22 mouse cellular contexts compared by ENCODE assay signal in the genomic region with DNA sequence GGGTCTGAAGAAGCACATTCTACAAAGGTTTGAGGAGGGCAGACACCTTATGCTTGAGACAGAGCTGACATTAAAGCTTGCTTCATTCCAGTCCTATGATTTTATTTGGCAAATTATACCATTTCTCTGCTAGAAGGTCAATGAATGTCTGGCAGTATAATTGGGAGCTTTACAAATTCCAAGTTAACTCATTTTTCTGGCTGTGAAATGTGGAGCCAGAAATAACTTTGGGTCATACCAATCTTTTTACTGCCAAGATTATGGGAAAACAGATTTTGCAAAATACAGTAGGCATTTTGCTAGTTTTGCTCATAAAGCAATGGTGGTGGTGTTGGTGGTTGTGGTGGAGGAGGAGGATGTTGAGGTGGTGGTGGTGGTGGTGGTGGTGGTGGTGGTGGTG.
DNase-seq lines count a peak whose midpoint lies in the region; ATAC-seq lines count a peak whose summit lies in the region.
"Had no signal": no experiment of that assay in that cellular context is flagged by ENCODE, and none has a peak within 500 bp of the region (broad histone marks: within the 10 kb centered on the region; RNA-seq: fewer than 3 reads in every experiment).

No protein-coding gene starts in this region.

- no peaks in the 10 kb centered on the region for H3K4me1 ChIP-seq in forebrain, embryonic 14.5 days (ENCODE audit: control insufficient read depth, insufficient read depth, low read length)
- H3K4me1 ChIP-seq in forebrain, embryonic 15.5 days: no peaks in the 10 kb centered on the region
- H3K4me1 ChIP-seq: embryonic facial prominence, embryonic 15.5 days; heart, embryonic 10.5 days; hindbrain, embryonic 12.5 days had no signal

- peak; percentile 13 for DNase-seq in forebrain, embryonic 14.5 days (ENCODE audit: low spot score)
- peak; percentile 85 for DNase-seq in Muller cell, postnatal 12 days (ENCODE audit: inconsistent ontology term)
- peak; percentile 73 for DNase-seq in brain, adult 2 months (ENCODE audit: low read depth, low spot score)
- peak; percentile 15 for DNase-seq in fibroblast of lung, adult 2 months (ENCODE audit: low read depth)
- DNase-seq in ovary, adult 18-20 months (ENCODE audit: low spot score): no peak
- DNase-seq: adrenal gland, adult 8-10 months; cerebellum, adult 11 months; cerebellum, adult 8-10 months; cerebellum, postnatal 36 days; gastrocnemius, postnatal 10 days; heart, adult 18-20 months; heart, postnatal 4 days; kidney, adult 9 months had no signal

- H3K4me3 ChIP-seq in forebrain, embryonic 14.5 days (ENCODE audit: low read depth, low read length): no peak overlapping the region
- H3K4me3 ChIP-seq in forebrain, embryonic 15.5 days: no peak overlapping the region
- H3K4me3 ChIP-seq: embryonic facial prominence, embryonic 15.5 days; heart, embryonic 10.5 days; hindbrain, embryonic 12.5 days had no signal

- H3K4me2 ChIP-seq in forebrain, embryonic 14.5 days (ENCODE audit: low read length): no peak overlapping the region
- no peak overlapping the region for H3K4me2 ChIP-seq in forebrain, embryonic 15.5 days (replicated peaks)
- H3K4me2 ChIP-seq: embryonic facial prominence, embryonic 15.5 days; hindbrain, embryonic 12.5 days had no signal

- H3K9me3 ChIP-seq in forebrain, embryonic 14.5 days (replicated peaks; ENCODE audit: control insufficient read depth, low read length): no peaks in the 10 kb centered on the region
- no peaks in the 10 kb centered on the region for H3K9me3 ChIP-seq in forebrain, embryonic 15.5 days
- H3K9me3 ChIP-seq: embryonic facial prominence, embryonic 15.5 days; heart, embryonic 10.5 days; hindbrain, embryonic 12.5 days had no signal

- no peak for ATAC-seq in forebrain, embryonic 14.5 days
- no peak for ATAC-seq in forebrain, embryonic 15.5 days (replicated peaks)
- ATAC-seq in erythroid progenitor cell, adult 5-6 weeks (replicated peaks; ENCODE audit: low FRiP score, poor library complexity, severe bottlenecking): no peak
- ATAC-seq: forebrain, embryonic 16.5 days; hindbrain, embryonic 16.5 days; inflammation-experienced regulatory T-cells, adult 6 months; intestine, postnatal 0 days had no signal

- H3K36me3 ChIP-seq in forebrain, embryonic 14.5 days (ENCODE audit: control insufficient read depth, insufficient read depth, low read length): no peaks in the 10 kb centered on the region
- no peaks in the 10 kb centered on the region for H3K36me3 ChIP-seq in forebrain, embryonic 15.5 days
- H3K36me3 ChIP-seq: embryonic facial prominence, embryonic 15.5 days; heart, embryonic 10.5 days; hindbrain, embryonic 12.5 days had no signal

- no peaks in the 10 kb centered on the region for H3K27me3 ChIP-seq in forebrain, embryonic 14.5 days (replicated peaks; ENCODE audit: control insufficient read depth, insufficient read depth, low read length)
- no peaks in the 10 kb centered on the region for H3K27me3 ChIP-seq in forebrain, embryonic 15.5 days
- H3K27me3 ChIP-seq: embryonic facial prominence, embryonic 15.5 days; hindbrain, embryonic 12.5 days had no signal

- H3K9ac ChIP-seq in forebrain, embryonic 14.5 days (ENCODE audit: low read length): no peak overlapping the region
- no peak overlapping the region for H3K9ac ChIP-seq in forebrain, embryonic 15.5 days (replicated peaks)
- H3K9ac ChIP-seq: embryonic facial prominence, embryonic 15.5 days; hindbrain, embryonic 12.5 days had no signal

- no peak overlapping the region for H3K27ac ChIP-seq in forebrain, embryonic 14.5 days (ENCODE audit: low read depth, low read length)
- H3K27ac ChIP-seq in forebrain, embryonic 15.5 days (replicated peaks): no peak overlapping the region
- H3K27ac ChIP-seq: embryonic facial prominence, embryonic 15.5 days; heart, embryonic 10.5 days; hindbrain, embryonic 12.5 days had no signal
